10 mouse cellular contexts compared by ENCODE assay signal in the genomic region with DNA sequence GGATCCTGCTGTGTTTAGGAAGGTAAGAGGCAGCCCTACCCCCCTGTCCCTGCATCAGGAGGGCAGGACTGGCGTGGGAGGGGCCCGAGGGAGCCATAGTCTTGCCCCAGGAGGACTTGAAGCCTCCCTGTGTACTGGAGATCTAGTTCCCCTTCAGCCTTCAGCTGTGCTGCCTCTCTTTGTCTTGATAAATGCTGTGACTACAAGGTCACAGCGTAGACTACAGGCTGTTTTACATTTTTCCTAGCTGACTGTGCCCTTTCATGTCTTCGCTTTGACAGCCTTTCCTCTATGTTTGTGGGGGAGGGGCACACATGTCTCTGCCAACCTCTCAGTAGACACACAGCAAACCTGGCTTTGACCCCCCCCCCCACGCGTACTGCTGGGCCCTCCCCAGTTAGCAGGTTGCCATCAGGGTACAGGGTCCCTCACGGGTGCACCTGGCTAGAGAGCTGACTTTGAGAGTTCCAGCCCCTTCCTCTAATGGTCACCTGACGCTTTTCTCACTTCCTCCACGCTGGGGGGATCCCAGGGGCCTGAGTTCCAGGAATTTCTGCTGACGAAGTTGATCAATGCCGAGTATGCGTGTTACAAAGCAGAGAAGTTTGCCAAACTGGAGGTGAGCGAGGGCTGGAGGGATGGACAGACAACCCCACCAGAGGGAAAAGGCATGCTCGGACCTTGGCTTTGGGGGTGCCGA. TPM values are rescaled to one million over a fixed set of nuclear protein-coding genes. Genes with fewer than 3 reads are reported as not detected.
DNase-seq lines count a peak whose midpoint lies in the region; ATAC-seq and TF ChIP-seq lines count a peak whose summit lies in the region.
"Had no signal": no experiment of that assay in that cellular context is flagged by ENCODE, and none has a peak within 500 bp of the region (broad histone marks: within the 10 kb centered on the region; RNA-seq: fewer than 3 reads in every experiment).

No protein-coding gene starts in this region.

- WGBS in spleen, adult 2 months: 17% methylated on average over 15 of the region's 15 CpGs
- 42% methylated on average over 15 of the region's 15 CpGs for WGBS in forebrain, embryonic 10.5 days
- WGBS in limb, embryonic 14.5 days: 26% methylated on average over 15 of the region's 15 CpGs
- WGBS in intestine, embryonic 16.5 days: 41% methylated on average over 15 of the region's 15 CpGs

- H3K4me1 ChIP-seq in spleen, adult 2 months (ENCODE audit: control insufficient read depth, insufficient read depth, insufficient read length): no peaks in the 10 kb centered on the region; the same call in 1 of the 2 replicates
- H3K4me1 ChIP-seq in forebrain, embryonic 10.5 days: peaks cover 58% of the 10 kb centered on the region
- H3K4me1 ChIP-seq in limb, embryonic 14.5 days (ENCODE audit: control insufficient read depth, insufficient read depth, low read length): peaks cover 12% of the 10 kb centered on the region
- H3K4me1 ChIP-seq in intestine, embryonic 16.5 days (ENCODE audit: control insufficient read depth, insufficient read depth, low read length): peaks cover 28% of the 10 kb centered on the region

- H3K36me3 ChIP-seq in spleen, adult 2 months (ENCODE audit: control insufficient read depth, insufficient read depth, low read length): no peaks in the 10 kb centered on the region
- no peaks in the 10 kb centered on the region for H3K36me3 ChIP-seq in forebrain, embryonic 10.5 days (replicated peaks)
- H3K36me3 ChIP-seq in limb, embryonic 14.5 days (ENCODE audit: control insufficient read depth, insufficient read depth, low read length): no peaks in the 10 kb centered on the region
- H3K36me3 ChIP-seq in intestine, embryonic 16.5 days (ENCODE audit: control insufficient read depth, insufficient read depth, low read length): no peaks in the 10 kb centered on the region
- H3K36me3 ChIP-seq: liver, embryonic 13.5 days had no signal

- no peak for TF ChIP-seq POLR2A in spleen, adult 2 months (IDR thresholded peaks at IDR 0.05; ENCODE audit: low read depth, low read length)
- no peak for TF ChIP-seq POLR2A in limb, embryonic 14.5 days (IDR thresholded peaks at IDR 0.05; ENCODE audit: borderline replicate concordance, extremely low read depth, insufficient read depth, insufficient read length)

- H3K4me3 ChIP-seq in spleen, adult 2 months (ENCODE audit: extremely low read depth, insufficient read depth, insufficient read length): no peak overlapping the region
- H3K4me3 ChIP-seq in forebrain, embryonic 10.5 days: 0 out of 2 replicates have a peak overlapping the region, but pooled peaks have one; percentile 6
- no peak overlapping the region for H3K4me3 ChIP-seq in limb, embryonic 14.5 days (replicated peaks; ENCODE audit: low read length)
- H3K4me3 ChIP-seq in intestine, embryonic 16.5 days (ENCODE audit: low read length): no peak overlapping the region
- H3K4me3 ChIP-seq: liver, embryonic 13.5 days had no signal

- H3K9ac ChIP-seq in limb, embryonic 14.5 days (ENCODE audit: low read depth, low read length, severe bottlenecking): peak overlapping the region; percentile 28; the same call in 1 of the 2 replicates
- no peak overlapping the region; the same call in 1 of the 2 replicates for H3K9ac ChIP-seq in intestine, embryonic 16.5 days (ENCODE audit: low read depth, low read length)
- H3K9ac ChIP-seq: liver, embryonic 13.5 days had no signal

- DNase-seq in spleen, adult 2 months (ENCODE audit: low read depth in 1 of 2, low spot score in 2 of 2): no peak
- no peak for DNase-seq in spleen, postnatal 36 days (ENCODE audit: low spot score in 2 of 2)
- DNase-seq in forebrain, embryonic 10.5 days (ENCODE audit: extremely low spot score, low spot score): no peak
- DNase-seq in limb, embryonic 14.5 days (ENCODE audit: low spot score): no peak
- no peak for DNase-seq in left cerebral cortex, adult 11 months (ENCODE audit: low spot score)
- no peak for DNase-seq in right cerebral cortex, adult 2 months (ENCODE audit: low spot score in 2 of 2)
- DNase-seq: cerebellum, postnatal 14 days; liver, embryonic 13.5 days had no signal

- peak overlapping the region; percentile 19 for H3K4me2 ChIP-seq in limb, embryonic 14.5 days (replicated peaks; ENCODE audit: low read depth, low read length, severe bottlenecking)
- H3K4me2 ChIP-seq in intestine, embryonic 16.5 days (ENCODE audit: low read depth, low read length): no peak overlapping the region
- H3K4me2 ChIP-seq: liver, embryonic 13.5 days had no signal

- H3K9me3 ChIP-seq in forebrain, embryonic 10.5 days: no peaks in the 10 kb centered on the region
- H3K9me3 ChIP-seq in limb, embryonic 14.5 days (ENCODE audit: control insufficient read depth, low read length): no peaks in the 10 kb centered on the region
- no peaks in the 10 kb centered on the region for H3K9me3 ChIP-seq in intestine, embryonic 16.5 days (ENCODE audit: control insufficient read depth, low read length)
- H3K9me3 ChIP-seq: liver, embryonic 13.5 days had no signal

- no peak for ATAC-seq in limb, embryonic 14.5 days (ENCODE audit: low FRiP score, low read depth)
- no peak for ATAC-seq in monocyte, adult 5-6 weeks (replicated peaks; ENCODE audit: insufficient number of reproducible peaks, low FRiP score, low TSS enrichment, poor library complexity, severe bottlenecking)
- no peak for ATAC-seq in intestine, embryonic 16.5 days

- no peaks in the 10 kb centered on the region for H3K27me3 ChIP-seq in spleen, adult 2 months (ENCODE audit: control insufficient read depth, insufficient read depth, low read length)
- H3K27me3 ChIP-seq in forebrain, embryonic 10.5 days (ENCODE audit: poor library complexity, severe bottlenecking): peaks cover 88% of the 10 kb centered on the region
- 0 out of 2 replicates have a peak, but pooled peaks cover 4% of the 10 kb centered on the region for H3K27me3 ChIP-seq in limb, embryonic 14.5 days (ENCODE audit: control insufficient read depth, insufficient read depth, low read length)
- H3K27me3 ChIP-seq in intestine, embryonic 16.5 days (replicated peaks; ENCODE audit: control insufficient read depth, insufficient read depth, low read length): peaks cover 5% of the 10 kb centered on the region

- no peak for TF ChIP-seq CTCF in spleen, adult 2 months (IDR thresholded peaks at IDR 0.05; ENCODE audit: extremely low read depth, insufficient read depth, insufficient read length, insufficient replicate concordance)

- 0 out of 2 replicates have a peak overlapping the region, but pooled peaks have one; percentile 26 for H3K27ac ChIP-seq in spleen, adult 2 months (ENCODE audit: insufficient read depth, low read length)
- peak overlapping the region; percentile 79 for H3K27ac ChIP-seq in forebrain, embryonic 10.5 days
- no peak overlapping the region for H3K27ac ChIP-seq in limb, embryonic 14.5 days (replicated peaks; ENCODE audit: low read depth, low read length)
- H3K27ac ChIP-seq in intestine, embryonic 16.5 days (ENCODE audit: low read length): no peak overlapping the region; the same call in 1 of the 2 replicates
- H3K27ac ChIP-seq: liver, embryonic 13.5 days had no signal

RNA-seq across cellular contexts. Expression of gene Rap1gap, which starts 55.0 kb away (rescaled TPM):
- polyA plus RNA-seq in spleen, adult 2 months (2012; rRNA removed): 49.3 and 56.1 TPM in 2 replicates
- 3.8 and 4.0 TPM in 2 replicates for polyA plus RNA-seq in forebrain, embryonic 10.5 days (2016; fragmentation: Nextera tagmentation; extraction: Ambion mirVana)
- polyA plus RNA-seq in limb, embryonic 14.5 days (2012; rRNA removed): 35.2 and 43.2 TPM in 2 replicates
- polyA plus RNA-seq in limb, embryonic 14.5 days (2014; fragmentation: Nextera tagmentation; extraction: Ambion mirVana): 11.9 and 12.5 TPM in 2 replicates
- total RNA-seq in monocyte, adult 5-6 weeks (2017): 2.3 to 5.5 TPM (median 3.0 TPM) in 3 replicates
- polyA plus RNA-seq in intestine, embryonic 16.5 days (2015; fragmentation: Nextera tagmentation; extraction: Ambion mirVana): 26.9 and 30.9 TPM in 2 replicates

Comparison
In these comparisons a context has a peak if more than half of its experiments do, and no peak if none do; other contexts are left out.
1. H3K27ac ChIP-seq: peak in spleen, adult 2 months (single experiment) and forebrain, embryonic 10.5 days (single experiment); none in limb, embryonic 14.5 days (single experiment) and intestine, embryonic 16.5 days (single experiment).